Mouse (Mus musculus) retina, postnatal 7 days (tissue): Measurements from ENCODE around the gene Crb2.
A peak's percentile ranks its signal among the peaks of the same experiment; 100 is the strongest.

Experiments used
- DNase-seq: peaks from one replicate; pipeline ENCODE4 v3.0.0-alpha.2; 2012; ENCODE audit warnings: low read depth, low spot score

Crb2 gene

DNA sequence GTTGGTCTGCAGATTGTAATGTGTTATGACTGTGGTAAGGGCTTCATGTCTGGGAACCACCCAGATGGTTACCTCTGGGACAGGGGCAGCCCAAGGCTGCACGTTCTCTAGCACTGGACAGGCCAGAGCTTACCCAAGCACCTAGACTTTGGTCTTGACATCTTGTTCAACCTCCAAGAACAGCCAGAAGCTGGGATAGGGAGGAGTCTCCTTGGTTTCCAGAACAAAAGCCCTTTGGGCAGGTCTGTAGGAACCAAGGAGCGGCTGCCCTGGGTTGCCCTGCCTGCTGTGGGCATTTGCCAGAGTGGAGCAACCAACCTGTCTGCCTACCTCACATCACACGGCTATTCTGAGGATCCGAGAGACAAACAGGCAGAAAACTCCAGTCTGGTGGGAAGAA, 21.0 kb downstream of the Crb2 start:
- no peak for DNase-seq

DNA sequence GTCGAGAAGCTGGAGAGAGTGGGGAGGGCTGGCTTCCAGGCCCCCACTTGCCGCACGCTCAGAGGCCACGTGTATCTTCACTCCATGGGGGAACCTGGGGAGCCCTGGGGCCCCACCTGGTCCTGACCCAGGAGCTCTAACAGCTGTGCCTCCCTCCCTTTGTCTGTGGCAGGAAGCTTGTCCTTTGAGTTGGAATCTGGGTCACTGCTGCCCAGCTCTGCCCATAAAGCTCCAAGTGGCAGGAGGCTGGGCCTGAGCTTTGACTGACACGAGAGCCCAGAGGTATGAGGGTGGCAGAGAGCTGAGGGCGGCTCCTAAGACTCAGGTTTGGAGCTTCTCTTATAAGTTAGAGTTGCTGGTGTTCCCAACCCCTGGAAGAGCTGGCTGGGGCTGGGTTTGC, 23.1 kb downstream of the Crb2 start:
- peak; percentile 50 for DNase-seq

DNA sequence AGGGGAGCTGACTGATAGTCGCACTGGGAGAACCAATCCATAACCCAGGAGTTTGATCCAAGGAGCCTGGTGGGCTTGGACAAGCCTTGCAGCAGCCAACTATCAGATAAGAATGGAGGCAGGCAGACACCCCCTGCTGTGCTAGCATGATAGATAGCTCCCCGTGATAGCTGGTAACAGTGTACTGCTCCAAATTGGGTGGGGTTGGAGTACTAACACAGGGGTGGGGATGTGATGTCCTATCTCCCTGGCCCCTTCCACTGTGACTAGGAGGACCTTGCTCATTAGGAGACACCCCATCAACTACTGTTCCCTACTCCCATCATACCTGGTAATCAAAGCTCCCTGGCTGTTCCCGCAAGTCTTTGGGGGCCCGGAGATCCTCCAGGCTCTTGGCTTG, 25.6 kb downstream of the Crb2 start:
- no peak for DNase-seq

DNA sequence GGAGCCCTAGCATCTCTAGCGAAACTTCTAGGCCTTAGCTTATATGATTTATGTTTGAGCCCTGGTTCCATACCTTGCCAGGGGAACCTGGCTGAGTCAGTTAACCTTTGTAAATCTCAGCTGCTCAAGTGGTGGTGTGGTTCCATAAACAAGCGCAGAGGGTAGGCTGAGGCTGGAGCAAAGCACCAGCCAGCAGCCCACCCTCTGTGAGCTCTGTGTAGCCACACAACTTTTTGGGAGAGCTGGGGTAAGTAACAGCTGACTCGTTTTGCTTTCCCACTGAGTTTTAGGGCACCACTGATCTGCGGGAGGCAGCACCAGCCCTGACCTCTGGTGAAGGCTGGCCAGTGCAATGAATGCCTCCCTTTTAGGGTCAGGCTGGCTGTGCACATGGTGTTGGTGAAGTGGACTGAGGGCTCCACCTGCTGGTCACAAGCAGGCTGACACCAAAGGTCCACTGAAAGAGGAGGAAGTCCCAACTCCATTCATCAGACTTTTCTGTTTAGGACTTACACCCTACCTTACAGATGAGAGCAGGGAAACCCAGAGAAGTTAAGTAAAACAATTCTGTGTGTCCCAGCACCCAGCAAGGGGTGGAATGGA, 26.7 kb downstream of the Crb2 start:
- peak; percentile 69 for DNase-seq

DNA sequence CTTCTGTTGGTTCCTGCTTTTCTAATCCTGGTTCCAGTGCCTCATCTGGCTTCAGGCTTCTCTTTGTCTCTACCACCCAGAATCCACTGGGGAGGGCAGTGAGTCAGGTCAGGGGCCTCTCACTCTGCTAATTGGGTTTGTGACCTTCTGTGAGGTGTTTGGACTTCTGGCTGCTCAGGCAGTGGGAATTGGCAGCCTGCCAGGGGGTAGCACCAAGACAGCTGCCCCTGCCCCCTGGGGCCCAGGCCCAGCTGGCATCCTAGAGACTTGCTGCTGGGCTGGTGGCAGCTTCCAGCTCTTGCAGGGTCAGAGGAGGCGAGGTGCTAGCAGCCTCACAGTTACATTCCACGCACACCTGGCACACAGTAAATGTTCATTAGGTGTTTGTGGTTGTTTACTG, 35.6 kb downstream of the Crb2 start:
- DNase-seq: peak; percentile 27

DNA sequence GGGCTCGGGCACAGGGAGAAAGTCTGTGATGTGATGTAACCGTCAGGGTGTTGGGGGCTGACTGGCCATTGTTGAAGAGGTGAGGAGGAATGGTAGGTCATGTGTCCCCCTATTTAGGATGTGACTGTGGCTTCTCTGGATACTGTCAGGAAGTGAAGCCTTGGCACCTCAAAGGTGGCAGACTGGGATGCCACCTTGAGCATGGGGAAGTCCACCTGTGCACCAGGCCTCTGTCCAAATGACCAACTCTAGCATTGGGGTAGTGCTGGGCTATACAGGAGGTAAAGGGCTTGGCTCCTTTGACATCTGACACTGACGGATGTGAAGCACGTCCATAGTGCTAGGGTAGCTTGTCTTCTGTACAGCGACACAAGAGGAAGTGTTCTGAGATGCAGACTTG, 36.4 kb downstream of the Crb2 start:
- no peak for DNase-seq

DNA sequence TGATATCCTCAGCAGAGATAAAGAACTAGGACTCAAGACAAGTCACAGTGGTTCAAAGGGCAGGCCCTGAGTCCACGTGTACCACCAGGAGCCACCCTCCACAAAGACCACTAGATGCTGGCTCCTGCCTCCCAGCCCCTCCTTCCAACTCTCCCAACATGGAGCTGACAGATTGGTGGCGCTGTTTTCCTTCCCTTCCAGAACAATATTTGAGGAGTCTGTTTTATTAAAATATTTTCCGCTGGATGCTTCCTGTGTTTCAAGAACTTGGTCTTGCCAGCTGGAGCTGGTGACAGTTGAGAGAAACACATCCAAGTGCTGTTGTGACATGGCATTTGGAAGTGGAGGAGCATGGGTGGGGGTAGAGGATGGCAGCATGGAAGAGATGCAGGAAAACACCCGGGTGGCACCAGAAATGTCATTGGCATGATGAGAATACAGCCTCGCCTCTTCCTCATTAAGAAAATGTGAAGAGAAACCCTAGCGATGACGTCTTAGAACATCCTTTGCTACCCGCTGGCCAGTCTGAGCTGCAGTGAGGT, 38.8 kb downstream of the Crb2 start:
- no peak for DNase-seq

DNA sequence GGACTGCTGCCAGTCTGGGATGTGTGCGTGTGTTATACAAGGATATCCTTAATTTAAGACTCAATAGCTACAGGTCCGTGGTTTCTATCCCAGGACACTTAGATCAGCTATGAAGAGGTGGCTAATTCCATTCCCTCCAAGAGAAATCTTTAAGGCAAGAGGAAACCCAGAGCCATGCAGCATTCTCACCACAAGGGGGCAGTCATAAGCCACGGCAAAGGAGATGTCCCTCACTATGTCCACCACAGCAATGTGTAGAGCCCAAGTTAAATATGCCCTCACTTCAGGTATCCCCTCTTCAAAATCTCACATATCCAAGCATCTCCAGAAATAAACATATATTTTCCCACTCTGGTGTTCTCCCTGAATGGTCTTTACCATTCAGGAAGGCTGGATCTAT, 39.6 kb downstream of the Crb2 start:
- DNase-seq: peak; percentile 77

DNA sequence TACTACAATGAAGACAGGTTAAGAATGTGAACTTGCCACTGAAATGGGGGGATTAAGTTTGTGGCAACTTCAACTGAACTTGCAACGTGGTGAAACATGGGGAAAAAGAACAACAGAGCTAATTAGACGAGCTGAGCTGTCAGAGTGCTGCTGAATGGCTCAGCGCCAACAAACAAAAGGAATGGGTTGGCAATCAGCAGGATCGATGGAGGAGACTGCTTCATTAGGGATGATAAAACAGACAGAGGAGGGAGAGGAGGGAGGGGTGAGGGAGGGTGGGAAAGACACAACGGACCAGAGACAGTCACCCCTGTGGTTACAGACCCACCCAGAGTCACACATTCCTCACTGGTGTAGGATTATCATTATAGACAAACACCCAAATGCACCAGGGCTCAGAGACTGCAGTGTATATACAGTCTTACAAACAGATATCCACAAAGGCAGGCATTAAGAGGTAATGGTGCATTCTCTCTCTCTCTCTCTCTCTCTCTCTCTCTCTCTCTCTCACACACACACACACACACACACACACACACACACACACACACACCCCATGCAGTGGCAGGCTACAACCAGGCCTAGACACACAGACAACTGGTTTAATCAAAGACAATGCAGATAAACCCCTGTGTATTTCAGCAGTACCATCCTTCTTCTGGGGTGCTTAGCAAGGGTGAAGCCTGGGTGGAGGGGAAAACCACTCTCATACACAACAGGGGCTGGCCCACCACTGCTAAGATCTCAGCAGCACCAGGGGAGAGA, 42.9 kb downstream of the Crb2 start:
- no peak for DNase-seq

DNA sequence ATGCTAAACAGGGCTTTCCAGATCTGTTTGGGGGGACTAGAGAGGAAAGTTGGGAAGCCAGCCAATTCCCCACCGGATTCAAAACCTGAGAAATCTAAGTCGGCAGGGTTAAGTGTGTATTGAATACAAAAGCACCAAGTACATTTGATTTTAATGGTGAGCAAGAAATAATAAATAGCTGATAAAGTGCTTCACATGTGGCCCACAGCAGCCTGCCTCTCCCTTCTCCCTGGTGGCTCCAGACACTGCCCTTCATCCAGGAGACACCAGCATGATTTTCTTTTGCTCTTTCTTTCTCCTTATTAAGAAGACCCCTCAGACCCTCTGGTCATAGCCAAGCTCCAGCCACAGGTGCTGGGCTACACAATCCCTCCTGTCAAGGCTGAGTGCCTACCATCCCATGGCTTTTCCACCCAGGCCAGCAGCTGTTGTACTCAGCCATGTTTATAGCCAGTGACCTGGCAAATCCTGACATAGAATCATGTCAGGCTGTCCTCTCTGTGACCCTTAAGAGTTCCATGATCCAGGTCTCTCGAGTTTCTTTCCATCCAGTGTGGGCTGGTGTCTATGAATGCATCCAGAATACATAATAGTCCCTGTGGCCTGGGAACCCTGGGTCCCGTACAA, 43.6 kb downstream of the Crb2 start:
- no peak for DNase-seq

DNA sequence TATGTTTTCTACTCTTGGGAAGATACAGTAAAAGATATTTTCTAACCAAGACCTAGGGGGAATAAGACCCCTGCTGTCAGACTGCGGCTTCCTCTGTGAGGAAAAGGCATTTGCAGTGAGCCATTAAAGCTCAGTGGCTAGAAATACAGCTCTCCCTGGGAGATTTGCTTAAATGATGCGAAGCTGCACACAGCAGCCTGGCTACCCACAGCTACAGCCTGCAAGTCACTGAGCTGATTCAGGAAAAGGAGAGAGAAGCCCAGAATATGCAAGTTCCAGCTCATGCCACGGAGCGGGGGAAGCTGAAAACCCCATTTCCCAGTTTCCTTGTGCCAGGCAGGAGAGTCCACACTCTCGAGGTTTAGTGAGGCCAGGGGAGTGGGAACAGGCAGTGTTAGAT, 46.1 kb downstream of the Crb2 start:
- DNase-seq: no peak

DNA sequence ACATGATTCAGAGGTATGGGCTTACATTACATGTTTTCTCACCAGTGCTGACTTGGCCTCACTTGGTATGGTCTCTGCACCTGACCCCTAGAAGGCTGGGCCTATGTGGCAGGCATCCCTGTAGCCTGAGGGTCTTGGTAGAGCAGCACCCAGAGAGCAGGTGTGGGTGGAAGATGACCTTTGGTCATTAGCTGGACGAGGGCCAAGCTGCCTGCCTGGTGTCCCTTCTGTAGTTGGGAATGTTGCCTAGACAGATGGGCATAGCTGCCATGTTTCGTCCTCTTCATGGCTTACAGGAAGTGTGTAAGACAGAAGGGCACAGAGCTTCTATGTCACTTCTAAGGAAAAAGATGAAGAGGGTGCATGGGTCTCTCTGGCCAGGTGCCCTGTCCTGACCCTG, 47.8 kb downstream of the Crb2 start:
- no peak for DNase-seq

DNA sequence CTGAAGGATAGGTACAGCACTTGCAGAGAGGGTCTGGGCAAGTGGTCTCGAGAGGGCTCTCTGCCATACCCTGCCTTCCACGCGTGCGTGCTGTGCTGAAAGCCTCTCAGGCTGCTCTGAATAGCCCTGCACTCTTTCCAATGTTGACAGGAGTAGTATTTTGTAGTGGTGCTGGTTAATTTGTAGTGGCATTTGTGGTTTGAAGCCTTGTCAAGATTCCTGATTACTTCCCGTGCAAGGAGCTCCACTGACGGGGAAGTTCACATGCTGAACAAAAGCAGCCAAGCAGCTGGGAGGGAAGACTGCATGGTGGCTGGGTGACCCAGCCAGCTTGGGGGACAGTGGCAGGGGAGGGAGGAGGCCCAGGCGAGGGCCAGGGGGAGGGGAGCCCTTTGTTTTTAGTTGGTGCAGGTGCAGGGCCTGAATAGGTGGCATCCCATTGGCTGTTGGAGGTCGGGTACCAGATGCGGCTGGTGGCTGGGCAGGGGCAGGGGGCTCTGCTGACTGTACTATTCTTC, 53.8 kb downstream of the Crb2 start:
- DNase-seq: no peak

DNA sequence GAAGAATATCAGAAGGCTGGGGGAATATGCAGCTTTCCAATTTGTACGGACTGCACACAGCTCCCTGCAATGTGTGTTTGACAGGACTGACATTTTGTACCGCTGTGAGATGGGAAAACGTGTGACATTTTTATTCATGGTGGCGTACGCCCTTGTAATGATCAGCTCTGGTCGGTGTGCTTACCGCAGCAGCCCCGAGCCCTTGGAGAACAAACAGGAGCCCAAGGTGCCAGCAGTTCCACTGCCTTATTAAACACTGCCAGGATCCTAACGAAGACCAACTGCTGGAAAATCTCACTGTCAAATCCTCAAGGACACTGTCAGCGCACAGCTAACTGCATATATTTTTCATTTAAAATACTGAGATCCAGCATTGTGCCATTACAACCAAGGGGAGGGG, 56.2 kb downstream of the Crb2 start:
- DNase-seq: no peak

DNA sequence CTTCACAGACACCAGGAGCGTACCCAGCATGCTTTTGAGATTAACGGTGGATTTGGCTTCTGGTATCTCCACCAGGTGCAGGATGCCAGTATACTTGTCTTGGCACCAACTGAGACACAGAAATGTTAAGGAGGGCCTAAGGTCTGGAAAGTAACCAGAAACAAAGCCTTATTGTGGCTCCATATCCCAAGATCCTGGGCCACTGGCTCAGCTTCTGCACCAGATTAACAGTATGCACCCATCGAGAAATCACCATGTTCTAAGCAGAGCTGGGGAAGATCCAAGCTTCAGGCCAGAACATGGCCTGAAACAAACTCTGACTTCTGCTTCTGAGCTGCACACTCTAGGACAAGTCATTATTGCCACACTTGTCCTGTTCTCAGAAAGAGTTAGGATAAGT, 60.9 kb downstream of the Crb2 start:
- DNase-seq: no peak

DNA sequence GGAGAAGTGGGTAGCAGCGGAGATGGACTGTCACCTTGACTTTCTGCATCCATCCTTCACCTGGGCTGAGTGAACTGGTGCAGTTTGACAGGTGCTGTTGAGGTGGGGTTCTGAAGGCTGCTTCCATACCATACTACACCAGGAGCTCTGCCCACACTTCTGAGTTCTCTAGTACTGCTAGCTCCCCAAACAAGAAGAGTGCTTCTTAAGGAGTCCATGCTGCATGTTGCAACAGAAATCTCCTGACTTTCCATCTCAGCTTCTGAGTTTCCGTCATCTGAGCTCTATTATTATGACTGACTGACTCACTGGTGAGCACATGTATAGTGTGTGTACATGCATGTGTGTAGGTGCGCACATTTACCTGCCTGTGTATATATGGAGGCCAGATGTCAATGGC, 61.5 kb downstream of the Crb2 start:
- DNase-seq: no peak

DNA sequence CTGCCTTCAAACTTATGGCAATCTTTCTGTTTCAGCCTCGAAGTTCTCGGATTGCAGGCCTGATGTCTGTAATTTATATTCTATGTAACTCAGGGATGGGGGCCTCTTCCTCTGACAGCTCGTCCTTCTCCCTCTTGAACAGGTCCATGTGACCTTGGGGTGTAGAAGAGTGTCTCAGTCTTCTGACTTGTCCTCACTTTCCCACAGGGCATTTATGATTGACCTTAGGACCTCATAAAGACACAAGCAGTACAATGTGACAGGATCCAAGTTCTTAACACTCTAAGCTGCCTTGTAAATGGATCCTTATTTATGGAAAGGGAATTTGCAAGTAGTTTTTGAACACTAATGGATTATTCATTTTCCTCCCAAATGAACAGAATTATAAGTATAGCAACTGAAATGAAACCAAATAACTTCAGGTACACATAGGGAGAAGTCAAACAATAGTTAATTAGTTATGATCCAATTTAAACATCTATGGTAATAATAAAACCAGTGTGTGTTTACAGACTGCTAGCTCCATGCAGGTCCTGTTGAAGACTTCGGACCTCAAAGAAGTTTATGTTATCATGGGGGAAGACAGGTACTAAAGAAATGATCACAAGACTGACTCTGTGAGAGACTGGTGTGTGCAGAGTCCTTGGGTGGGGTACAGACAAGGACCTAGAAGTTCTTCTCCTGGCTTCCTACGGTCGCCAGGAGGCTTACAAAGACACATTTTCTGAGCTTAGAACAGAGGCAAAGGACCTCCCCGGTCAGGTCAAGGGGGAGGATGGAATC, 62.3 kb downstream of the Crb2 start:
- DNase-seq: no peak

DNA sequence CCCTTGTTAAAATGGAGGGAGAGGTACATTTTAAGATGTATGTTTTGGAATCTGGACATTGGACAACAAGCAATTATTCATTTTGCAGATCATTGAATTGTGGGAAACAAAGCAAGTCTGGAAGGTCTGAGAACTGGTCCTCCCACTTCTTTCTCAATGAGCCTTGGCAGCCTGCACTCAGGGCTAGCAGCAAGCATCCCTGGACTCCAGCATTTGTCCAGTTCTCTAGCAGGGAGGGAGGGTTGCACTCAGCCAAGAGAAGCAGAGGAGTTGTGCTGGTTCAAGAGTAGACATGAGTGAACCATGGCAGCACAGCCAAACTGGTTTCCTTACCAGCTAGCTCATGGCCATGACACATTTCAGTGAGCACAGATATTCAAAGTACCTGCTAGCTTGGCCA, 63.9 kb downstream of the Crb2 start:
- DNase-seq: no peak

DNA sequence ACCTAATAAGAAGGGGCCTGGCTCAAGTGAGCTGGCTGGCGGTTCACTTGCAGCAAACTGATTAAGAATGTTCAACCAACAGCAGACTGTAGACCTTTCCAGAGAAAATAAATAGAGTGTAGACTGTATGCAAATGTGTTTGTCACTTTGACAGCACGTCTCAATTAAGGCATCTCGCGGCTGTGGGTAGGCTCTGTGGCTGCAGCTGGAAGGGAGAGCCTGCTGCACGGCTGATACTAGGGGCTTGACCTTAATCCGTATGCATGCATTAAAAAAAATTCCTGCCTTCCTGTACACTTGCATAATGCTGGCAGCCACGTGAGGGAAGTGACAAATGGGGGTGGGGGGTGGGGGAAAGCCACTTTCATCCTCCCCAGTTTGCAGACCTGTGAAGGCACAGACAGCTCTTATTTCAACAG, 66.1 kb downstream of the Crb2 start:
- peak; percentile 48 for DNase-seq

DNA sequence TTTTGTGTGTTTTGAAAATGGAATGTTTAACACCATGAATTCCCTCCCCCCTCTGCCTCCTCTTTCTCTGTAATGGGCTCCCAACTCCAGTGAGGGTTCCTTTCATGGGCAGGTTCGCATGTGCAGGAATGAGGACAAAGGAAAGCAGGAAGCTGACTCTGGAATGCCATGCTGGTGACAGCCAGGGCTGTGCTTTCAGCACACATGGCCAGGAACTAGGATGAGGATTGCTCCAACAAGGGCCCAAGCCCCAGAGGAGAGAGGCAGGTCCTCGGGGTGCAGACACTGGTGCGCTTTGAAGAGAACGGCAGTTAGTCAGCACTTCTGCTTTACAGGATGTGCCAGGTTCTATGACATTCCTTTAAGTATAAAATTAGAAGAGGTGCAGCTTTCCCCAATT, 66.7 kb downstream of the Crb2 start:
- DNase-seq: no peak
